Mouse (Mus musculus) midbrain, embryonic 11.5 days (tissue): ENCODE results near the gene Top3a. TPM values are rescaled to one million over a fixed set of nuclear protein-coding genes. Genes with fewer than 3 reads are reported as not detected.
A peak's percentile ranks its signal among the peaks of the same experiment; 100 is the strongest.

Source experiments
- ATAC-seq: fragments of 200-750 bp; cut with Nextera tagmentation; 2 replicates; pipeline ENCODE4 v1.8.0; 2017; ENCODE audit warnings: moderate TSS enrichment, moderate library complexity; ENCODE audit not compliant: low FRiP score
- DNase-seq: peaks from one replicate; pipeline ENCODE4 v3.0.0; 2015; ENCODE audit warnings: low spot score; ENCODE audit errors: missing footprints
- H3K27ac ChIP-seq: fragments of 300-500 bp; sonication (generic); 2 replicates; pipeline ENCODE4 v1.5.1; 2014; ENCODE audit warnings: low read depth, low read length
- H3K27me3 ChIP-seq: fragments of 300-500 bp; sonication (generic); 2 replicates; pipeline ENCODE4 v1.6.1; 2014; ENCODE audit warnings: mild to moderate bottlenecking, low read length, moderate library complexity, mixed read lengths; ENCODE audit not compliant: control insufficient read depth, insufficient read depth
- H3K36me3 ChIP-seq: fragments of 300-500 bp; sonication (generic); 2 replicates; pipeline ENCODE4 v1.6.1; 2014; ENCODE audit warnings: mild to moderate bottlenecking, low read length, moderate library complexity, mixed read lengths; ENCODE audit not compliant: control insufficient read depth, insufficient read depth
- H3K4me1 ChIP-seq: fragments of 300-500 bp; sonication (generic); 2 replicates; pipeline ENCODE4 v1.6.1; 2014; ENCODE audit warnings: low read length; ENCODE audit not compliant: control insufficient read depth, insufficient read depth
- H3K4me2 ChIP-seq: fragments of 300-500 bp; sonication (generic); 2 replicates; pipeline ENCODE4 v1.6.1; 2014; ENCODE audit warnings: mild to moderate bottlenecking, moderate library complexity
- H3K4me3 ChIP-seq: fragments of 300-500 bp; sonication (generic); 2 replicates; pipeline ENCODE4 v1.5.1; 2014; ENCODE audit warnings: low read depth, low read length
- H3K9ac ChIP-seq: fragments of 300-500 bp; sonication (generic); 2 replicates; pipeline ENCODE4 v1.6.1; 2014; ENCODE audit warnings: low read length
- H3K9me3 ChIP-seq: fragments of 300-500 bp; sonication (generic); 2 replicates; pipeline ENCODE4 v1.6.1; 2016; ENCODE audit warnings: low read length; ENCODE audit not compliant: control insufficient read depth
- WGBS: fragments of 180-500 bp; shearing (Covaris S2); extraction: QIAGEN DNeasy Blood & Tissue Kit; methylation state at CpG from one replicate; pipeline ENCODE4 v1.1.7; 2014; 5-methylcytosine and 5-hydroxymethylcytosine counted together
- polyA plus RNA-seq: library from polyadenylated mRNA; unstranded; fragments of >200 nt; fragmentation: Nextera tagmentation; extraction: Ambion mirVana; gene quantifications from 2 replicates; pipeline ENCODE4 v1.2.1, GENCODE M21; 2014

Top3a gene
- polyA plus RNA-seq, 1 experiment from 2014 or later = 17.4 TPM

- H3K27me3 ChIP-seq = no peaks in the 10 kb centered on the region
- peaks cover 3% of the 10 kb centered on the region; the same call in 1 of the 2 replicates for H3K36me3 ChIP-seq
- WGBS = 28% methylated on average over 16 of the region's 16 CpGs
- H3K4me3 ChIP-seq = peak overlapping the region; percentile 79
- no peak for DNase-seq
- H3K27ac ChIP-seq = no peak overlapping the region; the same call in 1 of the 2 replicates
- H3K9ac ChIP-seq = peak overlapping the region; percentile 83
- ATAC-seq = no peak
- peaks cover 59% of the 10 kb centered on the region for H3K4me1 ChIP-seq
- H3K4me2 ChIP-seq = peak overlapping the region; percentile 79
- H3K9me3 ChIP-seq = no peaks in the 10 kb centered on the region
Measured at GRCm38 (mm10) chr11:60777801-60778370, 721 bp upstream of the Top3a start.

- 6% methylated on average over 17 of the region's 17 CpGs for WGBS
- no peaks in the 10 kb centered on the region for H3K9me3 ChIP-seq
- H3K9ac ChIP-seq = peak overlapping the region; percentile 83
- H3K4me3 ChIP-seq = peak overlapping the region; percentile 79
- peak overlapping the region; percentile 79 for H3K4me2 ChIP-seq
- DNase-seq = peak; percentile 85
- no peaks in the 10 kb centered on the region for H3K27me3 ChIP-seq
- H3K27ac ChIP-seq = no peak overlapping the region
- no peak for ATAC-seq
- no peaks in the 10 kb centered on the region for H3K36me3 ChIP-seq
- peaks cover 48% of the 10 kb centered on the region for H3K4me1 ChIP-seq
Measured at GRCm38 (mm10) chr11:60776107-60776828, 897 bp downstream of the Top3a start.

- Histone ChIP-seq H3K4me1 (peaks cover 41% of the 10 kb centered on the region), H3K9ac (peak overlapping the region; percentile 21; the same call in 1 of the 2 replicates), H3K27ac (no peak overlapping the region), H3K4me3 (peak overlapping the region; percentile 79; the same call in 1 of the 2 replicates), H3K9me3 (no peaks in the 10 kb centered on the region), H3K27me3 (no peaks in the 10 kb centered on the region), H3K4me2 (peak overlapping the region; percentile 79), H3K36me3 (no peaks in the 10 kb centered on the region)
- DNase-seq (no peak), ATAC-seq (no peak)
- 60% methylated on average over 6 of the region's 6 CpGs for WGBS
Measured at GRCm38 (mm10) chr11:60775578-60775977, 1.6 kb downstream of the Top3a start.

- H3K27ac ChIP-seq = no peak overlapping the region
- no peaks in the 10 kb centered on the region for H3K27me3 ChIP-seq
- H3K9me3 ChIP-seq = no peaks in the 10 kb centered on the region
- H3K36me3 ChIP-seq = no peaks in the 10 kb centered on the region
- peaks cover 34% of the 10 kb centered on the region for H3K4me1 ChIP-seq
- H3K4me2 ChIP-seq = no peak overlapping the region
- H3K4me3 ChIP-seq = no peak overlapping the region
- 82% methylated on average over 1 of the region's 1 CpGs for WGBS
- ATAC-seq = no peak
- DNase-seq = no peak
- H3K9ac ChIP-seq = no peak overlapping the region; the same call in 1 of the 2 replicates
Measured at GRCm38 (mm10) chr11:60774841-60775240, 2.3 kb downstream of the Top3a start.

GRCm38 (mm10) chr11:60774158-60774689 is 2.9 kb downstream of the Top3a start:
- no peak overlapping the region for H3K27ac ChIP-seq
- WGBS = 90% methylated on average over 3 of the region's 3 CpGs
- H3K27me3 ChIP-seq = no peaks in the 10 kb centered on the region
- H3K9me3 ChIP-seq = no peaks in the 10 kb centered on the region
- no peak for ATAC-seq
- H3K4me2 ChIP-seq = no peak overlapping the region
- peaks cover 29% of the 10 kb centered on the region for H3K4me1 ChIP-seq
- H3K4me3 ChIP-seq = no peak overlapping the region
- DNase-seq = no peak
- H3K36me3 ChIP-seq = no peaks in the 10 kb centered on the region
- no peak overlapping the region for H3K9ac ChIP-seq

GRCm38 (mm10) chr11:60772161-60772560 is 5.0 kb downstream of the Top3a start:
- H3K4me2 ChIP-seq = no peak overlapping the region
- H3K4me1 ChIP-seq = peaks cover 16% of the 10 kb centered on the region
- H3K9ac ChIP-seq = no peak overlapping the region
- DNase-seq (no peak), ATAC-seq (no peak)
- 84% methylated on average over 4 of the region's 4 CpGs for WGBS
- H3K27ac ChIP-seq = no peak overlapping the region
- H3K27me3 ChIP-seq = no peaks in the 10 kb centered on the region
- no peak overlapping the region for H3K4me3 ChIP-seq
- no peaks in the 10 kb centered on the region for H3K36me3 ChIP-seq
- H3K9me3 ChIP-seq = no peaks in the 10 kb centered on the region

- 79% methylated on average over 3 of the region's 3 CpGs for WGBS
- Histone ChIP-seq H3K4me2 (no peak overlapping the region), H3K9ac (no peak overlapping the region), H3K9me3 (no peaks in the 10 kb centered on the region), H3K27ac (no peak overlapping the region), H3K27me3 (no peaks in the 10 kb centered on the region), H3K4me3 (no peak overlapping the region), H3K4me1 (peaks cover 9% of the 10 kb centered on the region), H3K36me3 (no peaks in the 10 kb centered on the region)
- no peak for DNase-seq
- ATAC-seq = no peak
Measured at GRCm38 (mm10) chr11:60770776-60771175, 6.4 kb downstream of the Top3a start.

GRCm38 (mm10) chr11:60769322-60769721 is 7.8 kb downstream of the Top3a start:
- H3K9me3 ChIP-seq = no peaks in the 10 kb centered on the region
- no peak overlapping the region for H3K27ac ChIP-seq
- DNase-seq = no peak
- H3K9ac ChIP-seq = no peak overlapping the region
- no peak for ATAC-seq
- H3K4me1 ChIP-seq = no peaks in the 10 kb centered on the region
- H3K4me3 ChIP-seq = no peak overlapping the region
- no peaks in the 10 kb centered on the region for H3K27me3 ChIP-seq
- no peaks in the 10 kb centered on the region for H3K36me3 ChIP-seq
- H3K4me2 ChIP-seq = no peak overlapping the region
- WGBS = 93% methylated on average over 2 of the region's 2 CpGs

- WGBS = 90% methylated on average over 4 of the region's 4 CpGs
- H3K9me3 ChIP-seq = no peaks in the 10 kb centered on the region
- DNase-seq (no peak), ATAC-seq (no peak)
- H3K4me3 ChIP-seq = no peak overlapping the region
- no peak overlapping the region for H3K27ac ChIP-seq
- no peaks in the 10 kb centered on the region for H3K27me3 ChIP-seq
- no peak overlapping the region for H3K9ac ChIP-seq
- no peaks in the 10 kb centered on the region for H3K4me1 ChIP-seq
- H3K36me3 ChIP-seq = peaks cover under 1% of the 10 kb centered on the region; the same call in 1 of the 2 replicates
- no peak overlapping the region for H3K4me2 ChIP-seq
Measured at GRCm38 (mm10) chr11:60766969-60767368, 10.2 kb downstream of the Top3a start.
